Mouse (Mus musculus): ENCODE results near the gene Fundc2. TPM values are rescaled to one million over a fixed set of nuclear protein-coding genes. Genes with fewer than 3 reads are reported as not detected.

Fundc2 gene
- polyA plus RNA-seq, 1 experiment from 2014 or later: 58.1 TPM

Other genes with a start within 250 kb of the Fundc2 start
- gene Smim9, start 218.6 kb upstream of the Fundc2 start, polyA plus RNA-seq (2015; fragmentation: Nextera tagmentation; extraction: Ambion mirVana): not detected in 2 replicates
- 1.00 and 1.4 TPM in 2 replicates for gene F8, start 216 bp downstream of the Fundc2 start, polyA plus RNA-seq (2015; fragmentation: Nextera tagmentation; extraction: Ambion mirVana)
- gene Cmc4, start 34.2 kb downstream of the Fundc2 start, polyA plus RNA-seq (2015; fragmentation: Nextera tagmentation; extraction: Ambion mirVana): 21.9 and 25.7 TPM in 2 replicates
- gene Mtcp1, start 34.2 kb downstream of the Fundc2 start, polyA plus RNA-seq (2015; fragmentation: Nextera tagmentation; extraction: Ambion mirVana): 8.6 and 8.9 TPM in 2 replicates
- gene Brcc3, start 34.2 kb downstream of the Fundc2 start, polyA plus RNA-seq (2015; fragmentation: Nextera tagmentation; extraction: Ambion mirVana): 49.9 and 57.0 TPM in 2 replicates
- gene Vbp1, start 131.9 kb downstream of the Fundc2 start, polyA plus RNA-seq (2015; fragmentation: Nextera tagmentation; extraction: Ambion mirVana): 135 and 137 TPM in 2 replicates
- gene Rab39b, start 195.8 kb downstream of the Fundc2 start, polyA plus RNA-seq (2015; fragmentation: Nextera tagmentation; extraction: Ambion mirVana): 1.9 and 2.0 TPM in 2 replicates